Mouse (Mus musculus): Measurements from ENCODE around the gene Apc2.
"Not testable (repeated sequence)": the region's sequence is repeated elsewhere in the genome, so short reads cannot be mapped to it uniquely, and the experiment has no call there.

The Apc2 gene

DNA sequence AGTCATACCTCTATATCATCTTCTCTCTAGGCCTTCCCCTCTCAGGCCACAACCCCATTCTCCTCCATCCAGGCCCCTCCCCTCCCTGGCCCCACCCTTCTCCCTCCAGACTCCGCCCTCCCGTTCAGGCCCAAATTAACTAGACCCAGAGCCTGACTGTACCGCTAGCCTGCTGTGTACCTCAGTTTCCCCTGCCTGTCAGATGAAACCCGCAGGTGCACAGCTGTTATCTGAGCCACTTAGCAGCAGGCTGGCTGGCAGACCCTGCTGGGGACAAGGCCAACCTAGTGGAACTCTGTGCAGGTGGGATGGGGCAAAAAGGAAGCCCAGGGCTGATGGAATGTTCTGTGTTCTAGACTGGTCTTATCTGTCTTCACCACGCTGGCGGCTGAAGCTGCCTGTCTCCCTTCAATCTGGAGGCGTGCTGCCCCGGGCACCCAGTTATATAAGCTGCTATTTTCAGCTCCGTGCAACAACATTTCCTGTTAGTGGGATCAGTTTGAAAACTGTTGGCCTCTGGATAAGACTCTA is 48.4 kb downstream of the Apc2 start:
- no peak for DNase-seq

DNA sequence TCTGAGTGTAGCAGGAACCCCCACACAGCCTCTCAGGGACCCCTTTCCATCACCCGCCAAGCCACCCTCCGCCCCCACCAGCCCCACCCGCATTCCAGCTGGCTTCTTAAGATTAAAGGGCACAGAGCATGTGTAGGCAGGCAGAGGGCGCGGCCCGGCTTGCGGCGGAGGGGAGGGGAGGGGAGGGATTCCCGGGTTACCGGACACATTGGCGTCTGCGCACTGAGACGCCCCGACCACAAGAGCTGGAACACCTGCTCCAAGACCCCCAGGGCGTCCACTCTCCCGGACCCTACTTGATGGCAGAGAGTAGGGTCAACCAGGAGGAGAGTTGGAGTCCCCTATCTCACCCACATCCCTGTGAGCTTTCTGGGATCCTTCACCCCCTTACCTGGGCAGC is 49.3 kb downstream of the Apc2 start:
- no peak for DNase-seq

DNA sequence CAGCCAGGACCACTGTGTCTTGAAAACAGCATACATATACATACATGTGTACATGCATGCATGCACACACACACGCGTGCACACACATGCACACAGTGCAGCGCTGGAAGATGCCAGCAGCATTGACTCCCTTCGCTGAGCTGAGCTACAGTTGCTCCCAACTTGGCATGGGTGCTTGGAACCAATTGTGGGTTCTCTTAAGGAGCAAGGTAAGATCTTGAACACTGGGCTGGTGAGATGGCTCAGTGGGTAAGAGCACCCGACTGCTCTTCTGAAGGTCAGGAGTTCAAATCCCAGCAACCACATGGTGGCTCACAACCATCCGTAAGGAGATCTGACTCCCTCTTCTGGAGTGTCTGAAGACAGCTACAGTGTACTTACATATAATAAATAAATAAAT is 50.2 kb downstream of the Apc2 start:
- DNase-seq, result not testable (repeated sequence)

DNA sequence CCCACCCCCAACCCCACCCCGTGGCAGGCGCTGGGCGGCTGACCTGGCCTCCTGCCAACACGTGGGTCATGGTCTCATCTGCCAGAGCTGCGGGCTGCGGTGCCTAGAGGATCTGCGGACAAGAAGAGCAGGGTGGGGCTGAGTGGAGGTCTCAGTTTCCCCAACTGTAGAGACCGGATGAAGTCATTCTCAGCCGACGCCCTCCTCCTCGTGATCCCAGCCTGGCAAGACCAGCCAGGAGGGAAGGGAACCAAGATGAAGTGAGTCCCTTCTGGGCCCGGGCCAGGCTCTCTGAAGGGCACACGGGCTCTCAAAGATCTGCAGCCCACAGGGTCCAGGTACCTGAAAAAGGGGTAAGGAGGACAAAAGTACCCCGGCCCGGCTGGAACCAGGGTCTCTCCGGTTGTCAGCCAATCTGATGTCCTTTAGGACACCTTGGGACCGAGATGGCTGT is 51.8 kb downstream of the Apc2 start:
- peak; percentile 47 for DNase-seq

DNA sequence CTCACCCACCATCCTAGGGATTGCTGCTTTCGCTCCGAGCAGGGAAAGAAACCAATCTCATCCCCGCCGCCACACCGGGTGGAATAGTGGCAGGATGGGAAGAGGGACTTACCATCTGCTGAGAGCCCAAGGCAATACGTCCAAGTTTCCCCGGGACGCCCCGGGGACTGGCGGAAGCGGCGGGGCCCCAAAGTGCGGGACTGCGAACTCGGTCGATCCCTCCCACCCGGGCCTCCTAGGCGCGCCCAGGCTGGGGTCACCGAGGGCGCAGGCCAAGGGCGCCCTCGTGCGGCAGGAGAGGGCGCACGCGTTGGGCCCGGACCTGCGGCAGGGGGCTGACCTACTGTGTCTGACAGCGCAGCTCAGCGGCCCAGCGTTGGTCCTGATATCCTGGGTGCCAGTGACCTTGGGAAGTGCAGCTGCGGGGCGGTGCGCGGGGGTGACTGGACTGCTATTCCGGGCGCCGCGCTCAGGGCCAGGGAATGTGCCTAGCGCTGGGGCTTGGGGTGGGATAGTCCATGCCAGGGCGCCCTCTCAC is 52.5 kb downstream of the Apc2 start, which contains the start of gene Adamtsl5:
Gene Adamtsl5, minus strand, starts transcription at position 169 of the 538 bp plus-strand sequence.
- peak; percentile 64 for DNase-seq

DNA sequence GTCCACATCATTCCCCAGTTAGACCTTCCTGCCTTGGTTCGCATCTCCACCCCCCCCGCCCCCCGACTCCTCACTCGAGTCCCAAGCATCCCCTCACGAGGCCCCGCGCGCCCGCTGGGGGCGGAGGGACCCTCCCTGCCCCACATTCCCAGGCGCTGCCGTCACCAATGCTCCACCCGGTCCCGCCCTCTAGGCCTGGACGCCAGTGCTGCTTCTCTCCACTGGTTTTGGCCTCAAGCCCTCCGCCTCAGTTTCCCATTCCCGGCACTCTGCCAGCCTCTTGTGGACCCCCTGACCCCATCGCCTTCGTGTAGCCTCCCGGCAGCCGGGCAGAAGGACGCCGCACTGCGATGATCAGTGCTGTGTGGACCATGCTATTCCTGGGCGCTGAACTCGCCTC is 53.2 kb downstream of the Apc2 start:
- peak; percentile 66 for DNase-seq

DNA sequence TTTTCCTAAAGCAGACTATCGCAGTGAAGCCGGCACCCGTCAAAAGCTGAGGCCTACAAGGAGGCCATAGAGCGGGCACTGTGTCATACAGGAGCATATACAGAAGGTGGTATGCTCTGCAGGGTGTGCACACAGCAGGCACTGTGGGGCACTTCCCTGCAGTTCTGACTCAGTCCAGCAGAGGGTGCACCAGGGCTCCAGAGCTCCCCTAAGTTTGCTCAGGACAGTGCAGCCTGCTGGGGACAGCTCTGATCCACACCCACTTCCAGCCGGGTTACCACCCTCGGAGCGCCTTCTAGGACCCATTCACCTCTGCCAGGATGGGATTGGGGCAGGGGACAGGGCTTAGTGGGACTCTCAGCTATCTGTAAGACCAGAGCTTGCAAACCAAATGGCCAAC is 54.5 kb downstream of the Apc2 start:
- DNase-seq, result peak; percentile 83

DNA sequence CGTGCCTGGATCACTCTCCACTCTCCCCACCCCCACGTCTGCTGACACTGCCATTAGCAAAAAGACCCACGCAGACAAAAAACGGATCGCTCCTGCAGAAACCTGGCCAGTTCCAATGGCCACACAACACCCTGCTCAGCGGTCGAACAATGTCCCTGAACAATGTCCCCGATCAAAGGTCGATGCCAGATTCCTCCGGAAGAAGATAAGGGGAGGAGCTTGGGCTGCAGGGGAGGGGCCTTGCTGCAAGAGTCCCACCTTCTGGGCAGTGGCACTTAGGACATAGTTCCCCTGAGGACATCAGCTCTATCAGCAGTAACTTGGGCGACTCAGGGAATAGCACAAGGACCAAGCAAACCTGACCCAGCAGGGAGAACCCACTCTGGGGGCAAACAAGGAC is 56.1 kb downstream of the Apc2 start:
- no peak for DNase-seq

DNA sequence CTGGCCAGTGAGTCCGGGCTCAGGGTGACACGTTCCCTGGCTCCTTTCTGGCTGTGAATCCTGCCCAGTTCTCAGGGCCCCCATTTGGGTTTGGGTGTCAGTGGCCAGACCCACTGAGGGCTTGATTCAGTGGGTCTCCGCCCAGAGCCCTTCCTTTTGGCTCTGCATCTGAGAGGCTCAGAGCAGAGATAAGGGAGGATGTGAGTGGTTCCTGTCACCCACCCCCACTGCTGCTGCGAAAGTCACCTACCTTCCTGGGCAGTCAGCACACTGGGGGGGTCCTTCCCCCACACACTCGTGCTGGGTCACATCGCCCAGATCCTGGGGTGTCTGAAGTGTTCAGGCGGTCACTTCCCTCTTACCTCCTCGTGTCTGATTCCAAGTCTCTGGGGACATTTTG is 57.0 kb downstream of the Apc2 start:
- no peak for DNase-seq

DNA sequence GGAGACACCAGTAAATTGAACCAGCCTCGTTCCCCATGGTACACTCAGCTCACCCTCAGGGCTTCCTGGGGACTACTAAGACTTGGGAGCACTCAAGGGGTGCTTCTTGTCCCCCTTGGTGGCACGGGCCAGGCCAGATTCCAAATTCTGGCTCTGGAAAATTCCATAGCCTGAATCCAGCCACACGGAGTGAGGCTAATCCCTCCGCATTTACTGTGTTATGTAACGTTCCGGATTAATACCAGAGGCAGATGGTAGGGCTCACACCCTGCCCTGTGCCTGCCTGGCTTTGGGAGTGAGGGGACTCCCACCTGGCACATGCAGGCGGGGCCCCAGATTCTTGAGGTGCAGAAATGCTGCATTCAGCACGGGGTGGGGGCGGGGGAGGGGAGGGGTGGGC is 59.7 kb downstream of the Apc2 start:
- peak; percentile 89 for DNase-seq

DNA sequence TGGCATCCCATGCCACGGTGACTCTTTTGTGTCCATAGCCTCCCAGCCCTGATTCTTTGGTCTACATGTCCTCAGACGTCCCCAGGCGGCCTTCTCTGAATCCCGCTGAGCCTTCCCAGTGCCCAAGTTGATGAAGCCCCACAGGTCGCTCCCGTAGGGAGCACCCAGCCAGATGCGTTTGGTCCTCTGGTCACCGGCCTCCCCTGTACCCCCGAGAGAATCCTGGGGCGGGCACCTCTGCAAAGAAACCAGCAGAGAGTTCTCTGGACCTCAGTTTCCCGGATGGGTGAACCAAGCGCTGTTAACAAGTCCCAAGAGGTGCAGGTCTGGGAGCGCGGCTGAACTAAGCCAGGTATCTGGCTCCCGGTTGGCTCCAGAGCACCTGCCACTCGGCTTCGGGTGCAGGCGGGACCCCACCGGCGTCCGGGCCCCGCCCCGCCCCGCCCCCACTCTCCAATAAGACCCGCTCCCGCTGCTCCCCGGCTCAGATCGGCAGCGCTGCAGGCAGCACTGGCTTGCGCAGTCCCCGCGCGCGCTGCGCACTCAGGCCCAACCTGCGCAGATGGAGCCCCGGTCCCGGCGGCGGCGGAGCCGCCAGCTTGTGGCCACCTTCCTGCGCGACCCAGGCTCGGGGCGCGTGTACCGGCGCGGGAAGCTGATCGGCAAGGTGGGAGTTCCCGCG is 60.4 kb downstream of the Apc2 start, which contains the start of gene Plk5:
Gene Plk5, plus strand, starts transcription at position 459 of the 682 bp plus-strand sequence.
- peak; percentile 84 for DNase-seq

DNA sequence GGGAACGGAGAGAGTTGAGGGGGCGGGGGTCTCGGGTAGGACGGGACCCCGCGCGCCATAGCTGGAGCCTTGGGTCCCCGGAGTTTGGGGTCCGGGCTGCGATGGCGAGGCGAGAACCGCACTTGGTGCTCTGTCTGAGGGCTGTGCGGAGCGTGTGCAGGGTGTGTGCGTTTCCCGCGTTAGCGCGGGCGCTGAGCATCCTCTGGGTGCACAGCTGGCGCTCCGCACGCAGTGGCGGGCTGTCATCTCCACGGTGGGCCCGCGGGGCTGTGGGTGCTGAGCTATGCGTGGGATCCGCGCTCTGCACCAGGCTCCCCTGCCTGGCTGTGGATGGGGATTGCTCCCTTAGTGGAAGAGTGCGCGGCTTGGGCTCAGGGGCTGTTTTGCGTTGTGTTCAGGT is 61.0 kb downstream of the Apc2 start:
- no peak for DNase-seq

DNA sequence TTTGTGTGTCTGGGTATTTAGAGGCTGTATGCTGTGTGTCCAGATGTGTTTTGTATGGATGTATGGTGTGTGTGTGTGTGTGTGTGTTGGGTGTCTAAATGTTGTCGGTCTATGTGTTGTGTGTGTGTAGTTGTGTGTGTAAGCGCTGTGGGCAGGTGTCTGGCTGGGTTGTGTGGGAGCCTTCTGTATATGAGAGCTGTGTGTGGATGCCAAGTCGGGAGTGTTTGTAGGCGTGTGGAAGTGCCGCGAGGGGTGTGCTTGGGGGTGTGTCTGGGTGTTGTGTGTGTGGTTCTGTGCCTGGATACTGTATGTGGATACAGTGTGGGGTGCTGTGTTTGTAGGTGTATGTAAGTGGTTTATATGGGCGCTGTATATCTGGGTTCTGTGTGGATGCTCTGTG is 61.6 kb downstream of the Apc2 start:
- no peak for DNase-seq

DNA sequence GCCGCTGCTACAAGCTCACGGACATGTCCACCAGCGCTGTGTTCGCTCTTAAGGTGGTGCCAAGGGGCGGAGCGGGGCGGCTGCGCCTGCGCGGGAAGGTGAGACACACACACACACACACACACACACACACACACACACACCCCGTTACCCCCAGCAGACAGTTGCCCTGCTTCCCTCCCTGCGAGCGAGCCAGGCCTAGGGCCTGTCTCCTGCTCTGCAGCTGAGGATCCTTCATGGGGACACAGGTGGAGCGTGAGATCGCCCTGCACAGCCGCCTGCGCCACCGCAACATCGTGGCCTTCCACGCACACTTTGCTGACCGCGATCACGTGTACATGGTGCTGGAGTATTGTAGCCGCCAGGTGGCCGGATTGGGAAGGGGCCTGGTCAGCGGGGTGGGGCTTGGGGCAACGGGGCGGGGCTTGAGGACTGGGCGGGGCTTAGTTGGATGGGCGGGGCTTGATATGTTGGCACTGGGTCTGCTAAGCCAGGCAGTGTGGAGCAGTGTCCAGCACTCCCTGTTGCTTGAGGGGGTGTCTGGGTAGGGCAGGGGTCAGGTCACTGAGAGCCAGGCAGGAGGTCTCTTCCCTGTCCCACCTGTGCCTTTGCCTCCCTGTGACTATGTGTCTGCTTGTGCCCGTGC is 62.3 kb downstream of the Apc2 start:
- DNase-seq, result peak; percentile 86

DNA sequence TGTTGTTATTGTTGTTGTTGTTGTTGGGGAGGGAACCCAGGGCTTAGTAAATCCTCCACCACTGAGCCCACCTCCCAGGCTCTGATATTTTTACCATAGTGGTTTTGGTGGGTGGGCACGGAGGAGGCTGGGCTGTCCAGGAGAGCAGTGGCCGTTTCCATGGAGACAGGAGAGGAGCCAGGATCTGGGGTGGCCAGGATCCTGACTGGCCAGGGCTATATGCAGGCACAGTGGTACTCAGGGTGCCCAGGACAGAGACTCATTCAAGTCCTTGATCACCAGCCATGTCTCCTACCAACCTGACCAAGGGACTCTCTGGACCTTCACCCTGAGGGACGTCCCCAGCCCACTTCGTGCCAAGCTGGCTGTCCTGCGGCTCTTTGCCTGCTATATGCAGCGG is 68.0 kb downstream of the Apc2 start:
- no peak for DNase-seq

DNA sequence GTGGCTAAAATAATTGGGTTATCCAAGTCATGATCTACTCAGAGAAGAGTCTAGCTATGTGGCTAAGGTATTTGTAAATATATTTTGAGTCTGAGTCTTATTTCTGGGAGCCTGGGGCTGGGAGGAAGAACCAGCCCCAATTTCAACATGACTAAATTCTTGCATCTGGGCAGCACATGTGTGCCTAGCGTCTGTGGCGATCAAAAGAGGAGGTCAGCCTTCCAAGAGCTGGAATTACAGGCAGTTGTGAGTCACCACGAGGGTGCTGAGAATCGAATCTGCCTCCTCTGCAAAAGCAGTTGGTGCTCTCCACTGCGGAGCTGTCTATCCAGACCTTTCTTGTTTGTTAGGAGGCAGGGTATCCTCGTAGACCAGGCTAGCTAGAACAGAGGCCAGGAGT is 70.0 kb downstream of the Apc2 start:
- no peak for DNase-seq

Measured in cerebellum, adult 9-11 months (tissue).